Mouse (Mus musculus) MEL (cell line): ENCODE measurements at regions not wholly inside any gene's neighbourhood (a gene's known extent, or its start where the extent isn't known, plus 50 kb on each side); places are given as distances from the start of the nearest gene placed in this dataset.

ENCODE experiments used
- DNase-seq: peaks from one replicate; pipeline ENCODE4 v3.0.0; 2011; ENCODE audit warnings: low read depth, low spot score
- H3K27ac ChIP-seq: 2 replicates; pipeline ENCODE4 v1.5.1; 2012; ENCODE audit warnings: low read depth, mild to moderate bottlenecking, control low read depth, low read length, moderate library complexity; ENCODE audit not compliant: control insufficient read depth
- H3K27me3 ChIP-seq, 2 experiments: fragments of 150-350 bp in 1 of 2; sonication (generic) in 1 of 2; 2 replicates each; pipeline ENCODE4 v1.6.1; 2012; ENCODE audit warnings: low read length in 2 of 2, mild to moderate bottlenecking in 2 of 2, improper control_type of control experiment in 1 of 2, moderate library complexity in 1 of 2; ENCODE audit not compliant: insufficient read depth in 2 of 2, control insufficient read depth in 1 of 2
- H3K36me3 ChIP-seq, 2 experiments: 2 replicates each; pipeline ENCODE4 v1.6.1; 2012 to 2014; ENCODE audit warnings: low read length in 2 of 2, improper control_type of control experiment in 1 of 2, inconsistent platforms in 1 of 2, mild to moderate bottlenecking in 1 of 2; ENCODE audit not compliant: insufficient read depth in 2 of 2, control insufficient read depth in 1 of 2
- H3K4me1 ChIP-seq, 2 experiments: fragments of 150-350 bp in 1 of 2; sonication (generic) in 1 of 2; 2 replicates each; pipeline ENCODE4 v1.6.1; 2012; ENCODE audit warnings: low read length in 2 of 2, improper control_type of control experiment in 1 of 2, mild to moderate bottlenecking in 1 of 2; ENCODE audit not compliant: insufficient read depth in 2 of 2, control insufficient read depth in 1 of 2
- H3K4me3 ChIP-seq, 2 experiments: fragments of 150-350 bp in 1 of 2; sonication (generic) in 1 of 2; 2 replicates each; pipeline ENCODE4 v1.5.1; 2012; ENCODE audit warnings: low read depth in 2 of 2, low read length in 2 of 2, mild to moderate bottlenecking in 2 of 2, moderate library complexity in 2 of 2, control low read depth in 1 of 2, improper control_type of control experiment in 1 of 2; ENCODE audit not compliant: control insufficient read depth in 1 of 2, insufficient read depth in 1 of 2
- H3K79me2 ChIP-seq: 2 replicates; pipeline ENCODE4 v1.6.1; 2012; ENCODE audit warnings: mild to moderate bottlenecking, low read length, moderate library complexity; ENCODE audit not compliant: control insufficient read depth, poor library complexity, insufficient read depth
- H3K9ac ChIP-seq: 2 replicates; pipeline ENCODE4 v1.6.1; 2012; ENCODE audit warnings: low read depth, mild to moderate bottlenecking, control low read depth, low read length, moderate library complexity; ENCODE audit not compliant: control insufficient read depth, poor library complexity, severe bottlenecking
- H3K9me3 ChIP-seq: fragments of 150-350 bp; sonication (generic); replicated peaks from 2 replicates; pipeline ENCODE4 v1.6.1; 2012; ENCODE audit warnings: mild to moderate bottlenecking, low read length, improper control_type of control experiment, moderate library complexity; ENCODE audit not compliant: insufficient read depth
- BHLHE40 ChIP-seq: IDR thresholded peaks from 2 replicates; pipeline ENCODE4 v1.6.1; 2012; ENCODE audit warnings: low read depth, mild to moderate bottlenecking, inconsistent platforms, low read length, improper control_type of control experiment, borderline replicate concordance
- CHD1 ChIP-seq: IDR thresholded peaks from 2 replicates; pipeline ENCODE4 v1.6.1; 2012; ENCODE audit warnings: low read depth, mild to moderate bottlenecking, inconsistent platforms, low read length, improper control_type of control experiment
- CTCF ChIP-seq, 3 experiments: IDR thresholded peaks in 2 of 3; conservative IDR thresholded peaks in 1 of 3; 2 replicates each; pipeline ENCODE4 v1.5.1; 2011 to 2012; ENCODE audit warnings: low read length in 3 of 3, low read depth in 2 of 3, mild to moderate bottlenecking in 2 of 3, improper control_type of control experiment in 1 of 3, inconsistent platforms in 1 of 3, mixed read lengths in 1 of 3, moderate library complexity in 1 of 3; ENCODE audit not compliant: control insufficient read depth in 1 of 3, insufficient read depth in 1 of 3, poor library complexity in 1 of 3, severe bottlenecking in 1 of 3
- E2F4 ChIP-seq: IDR thresholded peaks from 2 replicates; pipeline ENCODE4 v1.6.1; 2011; ENCODE audit warnings: low read depth, low read length, improper control_type of control experiment, borderline replicate concordance
- ELF1 ChIP-seq: IDR thresholded peaks from 2 replicates; pipeline ENCODE4 v1.6.1; 2014; ENCODE audit warnings: low read depth, mild to moderate bottlenecking, inconsistent platforms, low read length, improper control_type of control experiment, moderate library complexity
- EP300 ChIP-seq, 2 experiments: IDR thresholded peaks; 2 replicates each; pipeline ENCODE4 v1.6.1; 2011; ENCODE audit warnings: improper control_type of control experiment in 2 of 2, low read length in 2 of 2, low read depth in 1 of 2, mild to moderate bottlenecking in 1 of 2
- GABPA ChIP-seq: IDR thresholded peaks from 2 replicates; pipeline ENCODE4 v1.6.1; 2012; ENCODE audit warnings: low read depth, mild to moderate bottlenecking, inconsistent platforms, low read length, improper control_type of control experiment, moderate library complexity
- GATA1 ChIP-seq: IDR thresholded peaks from 2 replicates; pipeline ENCODE4 v1.6.1; 2011; ENCODE audit warnings: low read depth, low read length, improper control_type of control experiment
- JUND ChIP-seq: IDR thresholded peaks from 2 replicates; pipeline ENCODE4 v1.6.1; 2011; ENCODE audit warnings: low read depth, mild to moderate bottlenecking, improper control_type of control experiment, low read length
- KAT2A ChIP-seq: conservative IDR thresholded peaks from 2 replicates; pipeline ENCODE4 v1.6.1; 2012; ENCODE audit warnings: low read depth, low read length, improper control_type of control experiment, inconsistent platforms
- MAFK ChIP-seq: IDR thresholded peaks from 2 replicates; pipeline ENCODE4 v1.6.1; 2011; ENCODE audit warnings: low read depth, mild to moderate bottlenecking, low read length, improper control_type of control experiment, borderline replicate concordance
- MAX ChIP-seq: IDR thresholded peaks from 2 replicates; pipeline ENCODE4 v1.6.1; 2011; ENCODE audit warnings: low read length, improper control_type of control experiment
- MEF2A ChIP-seq: IDR thresholded peaks from 2 replicates; pipeline ENCODE4 v1.6.1; 2014; ENCODE audit warnings: low read depth, mild to moderate bottlenecking, inconsistent platforms, low read length, improper control_type of control experiment; ENCODE audit not compliant: poor library complexity, insufficient replicate concordance, severe bottlenecking; ENCODE audit errors: extremely low read depth
- MXI1 ChIP-seq: IDR thresholded peaks from 2 replicates; pipeline ENCODE4 v1.6.1; 2011; ENCODE audit warnings: mild to moderate bottlenecking, low read depth, low read length, improper control_type of control experiment
- NELFE ChIP-seq: IDR thresholded peaks from 2 replicates; pipeline ENCODE4 v1.6.1; 2011; ENCODE audit warnings: low read depth, low read length, improper control_type of control experiment
- POLR2A ChIP-seq, 2 experiments: IDR thresholded peaks; 2 replicates each; pipeline ENCODE4 v1.6.1; 2011 to 2012; ENCODE audit warnings: low read length in 2 of 2, mild to moderate bottlenecking in 2 of 2, control low read depth in 1 of 2, improper control_type of control experiment in 1 of 2, low read depth in 1 of 2, moderate library complexity in 1 of 2; ENCODE audit not compliant: control insufficient read depth in 1 of 2, insufficient read depth in 1 of 2, poor library complexity in 1 of 2
- POLR2AphosphoS5 ChIP-seq: IDR thresholded peaks from 2 replicates; pipeline ENCODE4 v1.6.1; 2012; ENCODE audit warnings: low read depth, borderline replicate concordance, mild to moderate bottlenecking, inconsistent platforms, low read length, moderate library complexity, mixed read lengths
- SIN3A ChIP-seq: IDR thresholded peaks from 2 replicates; pipeline ENCODE4 v1.6.1; 2012; ENCODE audit warnings: low read length, improper control_type of control experiment, inconsistent platforms
- UBTF ChIP-seq: IDR thresholded peaks from 2 replicates; pipeline ENCODE4 v1.6.1; 2012; ENCODE audit warnings: low read depth, mild to moderate bottlenecking, inconsistent platforms, low read length, improper control_type of control experiment, moderate library complexity, borderline replicate concordance; ENCODE audit not compliant: insufficient read depth
- USF2 ChIP-seq, 2 experiments: IDR thresholded peaks; 2 replicates each; pipeline ENCODE4 v1.6.1; 2011 to 2012; ENCODE audit warnings: improper control_type of control experiment in 2 of 2, low read length in 2 of 2, borderline replicate concordance in 1 of 2, inconsistent platforms in 1 of 2, low read depth in 1 of 2, mild to moderate bottlenecking in 1 of 2; ENCODE audit not compliant: insufficient read depth in 1 of 2
- ZC3H11A ChIP-seq: IDR thresholded peaks from 2 replicates; pipeline ENCODE4 v1.6.1; 2012; ENCODE audit warnings: low read depth, mild to moderate bottlenecking, inconsistent platforms, low read length, improper control_type of control experiment

GRCm38 (mm10) chr8:26593536-26594368 is 383.4 kb upstream of the Zfp703 start:
- no peak overlapping the region for H3K27ac ChIP-seq
- TF ChIP-seq SIN3A (no peak), CTCF (IDR thresholded peaks at IDR 0.05 in 2 of 3, conservative IDR thresholded peaks at IDR 0.05 in 1 of 3; ENCODE audit: control insufficient read depth in 1 of 3, insufficient read depth in 1 of 3, low read depth in 2 of 3, low read length in 3 of 3, poor library complexity in 1 of 3, severe bottlenecking in 1 of 3) (no peak), KAT2A (no peak), GABPA (no peak), JUND (no peak), MAFK (no peak), MXI1 (no peak), E2F4 (no peak), UBTF (no peak), GATA1 (no peak), BHLHE40 (no peak), USF2 (IDR thresholded peaks at IDR 0.05; ENCODE audit: borderline replicate concordance in 1 of 2, insufficient read depth in 1 of 2, low read depth in 1 of 2, low read length in 2 of 2) (no peak), MAX (no peak), ELF1 (no peak), POLR2AphosphoS5 (no peak)
- DNase-seq = no peak
- no peaks in the 10 kb centered on the region for H3K79me2 ChIP-seq
- no peaks in the 10 kb centered on the region for H3K4me1 ChIP-seq
- H3K36me3 ChIP-seq = no peaks in the 10 kb centered on the region
- no peaks in the 10 kb centered on the region for H3K9me3 ChIP-seq
- H3K27me3 ChIP-seq = no peaks in the 10 kb centered on the region
- no peak overlapping the region for H3K9ac ChIP-seq
- no peak overlapping the region for H3K4me3 ChIP-seq

GRCm38 (mm10) chr8:26594369-26594920 is 382.7 kb upstream of the Zfp703 start:
- Histone ChIP-seq H3K27ac (no peak overlapping the region), H3K9ac (no peak overlapping the region), H3K27me3 (no peaks in the 10 kb centered on the region), H3K9me3 (no peaks in the 10 kb centered on the region), H3K79me2 (no peaks in the 10 kb centered on the region), H3K36me3 (no peaks in the 10 kb centered on the region), H3K4me3 (no peak overlapping the region), H3K4me1 (no peaks in the 10 kb centered on the region)
- no peak for DNase-seq
- no peak for TF ChIP-seq MEF2A
- no peak for TF ChIP-seq NELFE
- TF ChIP-seq POLR2A (IDR thresholded peaks at IDR 0.05; ENCODE audit: control insufficient read depth in 1 of 2, insufficient read depth in 1 of 2, low read depth in 1 of 2, low read length in 2 of 2, poor library complexity in 1 of 2) = no peak
- TF ChIP-seq ZC3H11A = no peak
- no peak for TF ChIP-seq POLR2AphosphoS5
- no peak for TF ChIP-seq EP300 (IDR thresholded peaks at IDR 0.05; ENCODE audit: low read depth in 1 of 2, low read length in 2 of 2)
- TF ChIP-seq CHD1 = no peak
